Mouse (Mus musculus) lung, adult 10 weeks (tissue): Measurements from ENCODE around the gene Gm42906. TPM values are rescaled to one million over a fixed set of nuclear protein-coding genes. Genes with fewer than 3 reads are reported as not detected.

ENCODE experiments used
- polyA plus RNA-seq: library from polyadenylated mRNA; stranded (reverse); fragments of 350-450 nt; fragmentation: Illumina TruSeq; extraction: RNeasy Lipid Tissue Mini Kit (QIAGEN cat#74804); gene quantifications from one replicate; pipeline ENCODE4 v1.2.3, GENCODE M21; 2014; ENCODE audit warnings: low read depth, low replicate concordance; ENCODE audit not compliant: insufficient read depth

Gm42906 gene
- not detected for polyA plus RNA-seq

DNA sequence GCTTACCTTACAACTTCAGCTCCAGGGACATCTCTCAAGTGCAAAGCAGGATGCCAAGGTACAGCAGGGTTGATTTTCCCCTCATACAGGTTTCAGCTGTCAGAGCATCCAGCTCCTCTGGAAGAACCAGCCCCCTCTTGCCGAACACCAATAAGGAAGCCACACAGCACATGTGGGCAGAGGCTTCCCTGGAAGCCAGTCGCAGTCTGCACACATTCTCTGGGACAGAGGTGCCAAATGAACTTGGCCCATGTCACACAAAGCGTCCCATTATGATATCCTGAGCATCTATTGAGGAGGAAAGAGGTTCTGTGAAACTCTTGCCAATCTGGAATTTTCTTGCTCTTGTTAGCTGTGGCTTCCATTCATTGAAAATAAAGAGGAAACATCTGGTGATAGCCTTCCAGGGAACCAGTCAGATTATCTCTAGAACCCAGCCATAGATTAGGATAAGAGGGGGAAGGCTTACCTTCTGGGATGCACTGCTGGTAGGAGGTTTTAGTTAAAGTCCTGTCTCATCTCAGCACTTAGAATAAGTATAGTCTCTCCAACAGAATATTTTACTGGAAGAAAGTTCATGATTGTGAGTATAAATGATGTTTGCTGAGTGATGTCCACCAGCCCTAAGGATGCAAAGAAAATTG, at the start of gene Gm42906:
Gene Gm42906 (minus strand): TSS at position 51 of the 644 bp plus-strand sequence.

GRCm38 (mm10) chr5:151233400-151234031, 194.4 kb downstream of the Gm42906 start, which contains the start of gene Stard13:
Gene Stard13 (minus strand): TSS chr5:151233836.

Other genes with a start within 250 kb of the Gm42906 start
- 17.9 TPM for gene Stard13, start 194.3 kb downstream of the Gm42906 start, polyA plus RNA-seq
- gene Vmn2r18, start 177.9 kb upstream of the Gm42906 start, polyA plus RNA-seq: not detected
- 10.1 TPM for gene Rfc3, start 223.1 kb upstream of the Gm42906 start, polyA plus RNA-seq